Mouse (Mus musculus): ENCODE measurements around the gene Ptger3. TPM values are rescaled to one million over a fixed set of nuclear protein-coding genes. Genes with fewer than 3 reads are reported as not detected.

The Ptger3 gene
- polyA plus RNA-seq, 2 experiments, result 1.4 to 2.3 TPM

- H3K27ac ChIP-seq, result no peak overlapping the region
- ATAC-seq (ENCODE audit: insufficient read depth) (0 out of 2 replicates have a peak, but pooled peaks have one; percentile 32), DNase-seq (ENCODE audit: low read depth in 3 of 3, low spot score in 3 of 3) (no peak)
- no peak overlapping the region for H3K4me2 ChIP-seq (ENCODE audit: low read depth)
- H3K4me1 ChIP-seq (replicated peaks; ENCODE audit: control insufficient read depth in 2 of 2, insufficient read depth in 2 of 2, low read length in 1 of 2), result peaks cover 3 to 26% of the 10 kb centered on the region in 2 experiments; a peak in 3 of 4 replicates
- H3K9ac ChIP-seq (replicated peaks), result no peak overlapping the region
- 51% methylated on average over 5 of the region's 5 CpGs for WGBS (ENCODE audit: insufficient replicate concordance)
- TF ChIP-seq CTCF (IDR thresholded peaks at IDR 0.05; ENCODE audit: low read depth), result no peak
- no peak for TF ChIP-seq EP300 (IDR thresholded peaks at IDR 0.05; ENCODE audit: low read depth)
- H3K36me3 ChIP-seq (replicated peaks; ENCODE audit: control insufficient read depth, insufficient read depth, low read depth), result no peaks in the 10 kb centered on the region
- H3K4me3 ChIP-seq (ENCODE audit: insufficient read depth in 1 of 2, low read depth in 2 of 2, low read length in 2 of 2), result no peak overlapping the region
- H3K9me3 ChIP-seq (ENCODE audit: control insufficient read depth, low read length), result no peaks in the 10 kb centered on the region
- H3K27me3 ChIP-seq (ENCODE audit: control insufficient read depth, insufficient read depth, low read length), result no peaks in the 10 kb centered on the region
Observed at GRCm38 (mm10) chr3:157582626-157583405, 16.1 kb downstream of the Ptger3 start.

GRCm38 (mm10) chr3:157597837-157598379, 31.2 kb downstream of the Ptger3 start:
- no peak overlapping the region for H3K9ac ChIP-seq (replicated peaks)
- no peaks in the 10 kb centered on the region for H3K27me3 ChIP-seq (ENCODE audit: control insufficient read depth, insufficient read depth, low read length)
- H3K4me3 ChIP-seq (ENCODE audit: insufficient read depth in 1 of 2, low read depth in 2 of 2, low read length in 2 of 2), result no peak overlapping the region
- no peak overlapping the region for H3K27ac ChIP-seq
- H3K9me3 ChIP-seq (ENCODE audit: control insufficient read depth, low read length), result no peaks in the 10 kb centered on the region
- DNase-seq (ENCODE audit: low read depth in 3 of 3, low spot score in 3 of 3) (no peak), ATAC-seq (ENCODE audit: insufficient read depth) (no peak)
- TF ChIP-seq CTCF (IDR thresholded peaks at IDR 0.05; ENCODE audit: low read depth) (no peak), EP300 (IDR thresholded peaks at IDR 0.05; ENCODE audit: low read depth) (no peak)
- H3K36me3 ChIP-seq (replicated peaks; ENCODE audit: control insufficient read depth, insufficient read depth, low read depth), result no peaks in the 10 kb centered on the region
- no peaks in the 10 kb centered on the region; a peak in 1 of 4 replicates for H3K4me1 ChIP-seq (replicated peaks; ENCODE audit: control insufficient read depth in 2 of 2, insufficient read depth in 2 of 2, low read length in 1 of 2)
- WGBS (ENCODE audit: insufficient replicate concordance), result 55% methylated on average over 7 of the region's 7 CpGs
- no peak overlapping the region for H3K4me2 ChIP-seq (ENCODE audit: low read depth)

- no peak for ATAC-seq (ENCODE audit: insufficient read depth)
Observed at GRCm38 (mm10) chr3:157604684-157605410, 38.2 kb downstream of the Ptger3 start.

DNA sequence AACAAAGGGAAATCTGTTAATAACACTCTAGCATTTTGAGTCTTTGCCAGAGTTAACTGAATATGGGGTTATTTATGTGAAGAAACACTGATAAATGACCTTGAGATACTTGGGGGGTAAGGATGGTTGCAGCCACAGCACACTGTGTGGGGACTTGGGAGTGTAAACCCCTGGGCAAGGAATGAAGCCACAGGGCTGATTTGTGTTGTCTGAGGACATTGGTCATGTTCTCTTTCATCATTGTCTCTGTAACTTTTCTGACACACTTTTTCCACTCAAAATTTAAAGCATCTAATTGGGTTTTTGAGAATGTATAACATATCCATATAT, 38.7 kb downstream of the Ptger3 start:
- Histone ChIP-seq H3K27ac (no peak overlapping the region), H3K4me1 (replicated peaks; ENCODE audit: control insufficient read depth in 2 of 2, insufficient read depth in 2 of 2, low read length in 1 of 2) (no peaks in the 10 kb centered on the region), H3K36me3 (replicated peaks; ENCODE audit: control insufficient read depth, insufficient read depth, low read depth) (no peaks in the 10 kb centered on the region), H3K9ac (replicated peaks) (no peak overlapping the region), H3K9me3 (ENCODE audit: control insufficient read depth, low read length) (no peaks in the 10 kb centered on the region), H3K4me3 (ENCODE audit: insufficient read depth in 1 of 2, low read depth in 2 of 2, low read length in 2 of 2) (no peak overlapping the region), H3K27me3 (ENCODE audit: control insufficient read depth, insufficient read depth, low read length) (no peaks in the 10 kb centered on the region), H3K4me2 (ENCODE audit: low read depth) (no peak overlapping the region)
- TF ChIP-seq CTCF (IDR thresholded peaks at IDR 0.05; ENCODE audit: low read depth), result no peak
- TF ChIP-seq EP300 (IDR thresholded peaks at IDR 0.05; ENCODE audit: low read depth), result no peak
- DNase-seq (ENCODE audit: low read depth in 3 of 3, low spot score in 3 of 3) (no peak), ATAC-seq (ENCODE audit: insufficient read depth) (no peak)

More at GRCm38 (mm10) chr3:157604684-157605410, 38.2 kb downstream of the Ptger3 start:
- H3K4me2 ChIP-seq (ENCODE audit: low read depth), result no peak overlapping the region
- H3K4me3 ChIP-seq (ENCODE audit: insufficient read depth in 1 of 2, low read depth in 2 of 2, low read length in 2 of 2), result no peak overlapping the region
- DNase-seq (ENCODE audit: low read depth in 3 of 3, low spot score in 3 of 3), result no peak
- H3K4me1 ChIP-seq (replicated peaks; ENCODE audit: control insufficient read depth in 2 of 2, insufficient read depth in 2 of 2, low read length in 1 of 2), result no peaks in the 10 kb centered on the region
- no peak overlapping the region for H3K9ac ChIP-seq (replicated peaks)
- WGBS (ENCODE audit: insufficient replicate concordance), result 72% methylated on average over 6 of the region's 6 CpGs
- no peaks in the 10 kb centered on the region for H3K27me3 ChIP-seq (ENCODE audit: control insufficient read depth, insufficient read depth, low read length)
- no peaks in the 10 kb centered on the region for H3K36me3 ChIP-seq (replicated peaks; ENCODE audit: control insufficient read depth, insufficient read depth, low read depth)
- no peaks in the 10 kb centered on the region for H3K9me3 ChIP-seq (ENCODE audit: control insufficient read depth, low read length)
- TF ChIP-seq CTCF (IDR thresholded peaks at IDR 0.05; ENCODE audit: low read depth) (no peak), EP300 (IDR thresholded peaks at IDR 0.05; ENCODE audit: low read depth) (no peak)
- H3K27ac ChIP-seq, result no peak overlapping the region

DNA sequence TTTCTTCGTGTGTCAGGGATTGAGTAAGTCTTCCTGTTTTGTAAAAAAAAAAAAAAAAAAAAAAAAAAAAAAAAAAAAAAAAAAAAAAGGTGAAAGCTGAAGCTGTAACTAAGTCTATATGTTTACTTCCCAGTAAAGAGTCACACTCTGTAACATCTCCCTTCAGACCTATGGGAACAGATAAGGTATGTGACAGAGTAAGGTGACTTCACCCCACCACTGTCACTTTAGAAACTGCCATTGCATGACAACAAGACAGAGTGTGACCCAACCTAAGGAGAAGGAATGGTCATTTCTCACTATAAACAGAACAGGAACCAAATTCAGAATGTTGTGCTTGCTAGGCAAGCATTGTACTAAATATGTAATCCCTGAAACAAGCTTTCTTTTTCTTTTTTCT, 46.9 kb downstream of the Ptger3 start:
- H3K4me1 ChIP-seq (replicated peaks; ENCODE audit: control insufficient read depth in 2 of 2, insufficient read depth in 2 of 2, low read length in 1 of 2), result peaks cover 0 to 2% of the 10 kb centered on the region in 2 experiments; a peak in 1 of 4 replicates
- no peak for TF ChIP-seq CTCF (IDR thresholded peaks at IDR 0.05; ENCODE audit: low read depth)
- TF ChIP-seq EP300 (IDR thresholded peaks at IDR 0.05; ENCODE audit: low read depth), result no peak
- H3K4me2 ChIP-seq (ENCODE audit: low read depth), result no peak overlapping the region
- H3K4me3 ChIP-seq (ENCODE audit: insufficient read depth in 1 of 2, low read depth in 2 of 2, low read length in 2 of 2), result no peak overlapping the region
- no peak overlapping the region for H3K27ac ChIP-seq
- DNase-seq (ENCODE audit: low read depth in 3 of 3, low spot score in 3 of 3), result no peak
- H3K9me3 ChIP-seq (ENCODE audit: control insufficient read depth, low read length), result no peaks in the 10 kb centered on the region
- H3K27me3 ChIP-seq (ENCODE audit: control insufficient read depth, insufficient read depth, low read length), result no peaks in the 10 kb centered on the region
- no peak overlapping the region for H3K9ac ChIP-seq (replicated peaks)
- 11% methylated on average over 1 of the region's 1 CpGs for WGBS (ENCODE audit: insufficient replicate concordance)
- ATAC-seq (ENCODE audit: insufficient read depth), result no peak
- no peaks in the 10 kb centered on the region for H3K36me3 ChIP-seq (replicated peaks; ENCODE audit: control insufficient read depth, insufficient read depth, low read depth)
